Mouse (Mus musculus): Measurements from ENCODE around the gene Fam214a.

The Fam214a gene

DNA sequence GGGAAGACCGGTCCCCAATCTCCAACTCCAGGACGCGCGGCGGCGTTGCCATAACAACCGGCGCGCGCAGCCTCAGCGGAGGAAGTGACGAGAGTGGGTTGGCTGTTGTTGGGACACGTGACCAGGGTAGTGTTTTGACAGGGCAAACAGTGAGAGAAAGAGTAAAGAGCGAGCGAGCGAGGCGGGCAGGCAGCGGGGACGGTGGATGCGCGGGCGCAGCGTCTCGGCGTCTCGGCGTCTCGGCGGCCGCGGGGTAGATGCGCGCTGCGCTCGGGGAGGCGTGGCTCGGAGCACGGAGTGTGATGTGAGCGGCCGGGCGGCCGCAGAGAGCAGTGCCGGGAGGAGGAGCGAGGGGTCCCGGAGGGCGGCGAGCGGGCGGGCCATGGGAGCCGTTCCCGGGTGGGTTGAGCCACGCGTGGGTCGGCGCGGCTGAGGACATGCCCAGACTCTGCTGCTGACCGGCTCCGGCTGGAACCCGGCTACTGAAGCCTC is at the start of gene Fam214a:
Gene Fam214a, plus strand, starts transcription at position 129 of the 492 bp plus-strand sequence.
- DNase-seq (ENCODE audit: low read depth, low spot score), result peak; percentile 96

DNA sequence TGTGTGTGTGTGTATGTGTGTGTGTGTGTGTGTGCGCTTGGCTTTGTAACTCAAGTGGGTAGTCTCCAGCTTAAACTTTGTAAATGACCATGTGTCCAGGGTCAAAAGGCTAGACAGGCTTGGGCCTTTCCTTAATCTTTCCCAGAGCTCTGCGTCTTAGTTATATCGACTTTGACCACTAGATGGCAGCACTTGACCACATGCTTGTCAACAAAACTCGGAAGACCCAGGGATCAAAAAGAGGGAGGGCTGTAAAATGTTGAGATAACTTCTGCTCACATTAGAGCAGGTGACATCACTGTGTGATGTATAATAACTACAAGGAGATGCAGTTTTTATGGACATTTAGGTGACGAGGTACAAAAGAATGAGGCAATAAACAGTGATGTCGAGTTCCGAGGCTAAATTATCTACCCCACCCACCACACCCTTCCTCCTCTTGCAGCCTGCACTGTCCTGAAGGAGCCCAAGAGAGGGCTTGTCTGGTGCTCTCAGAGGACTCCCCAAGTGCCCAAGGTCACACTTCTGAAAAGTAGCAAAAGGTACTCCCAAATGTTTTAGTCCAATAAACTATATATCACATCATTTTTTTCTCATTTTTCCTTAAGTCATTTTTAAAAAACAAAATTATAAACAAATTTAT is 47.7 kb upstream of the Fam214a start:
- peak; percentile 83 for DNase-seq (ENCODE audit: low read depth, low spot score)

DNA sequence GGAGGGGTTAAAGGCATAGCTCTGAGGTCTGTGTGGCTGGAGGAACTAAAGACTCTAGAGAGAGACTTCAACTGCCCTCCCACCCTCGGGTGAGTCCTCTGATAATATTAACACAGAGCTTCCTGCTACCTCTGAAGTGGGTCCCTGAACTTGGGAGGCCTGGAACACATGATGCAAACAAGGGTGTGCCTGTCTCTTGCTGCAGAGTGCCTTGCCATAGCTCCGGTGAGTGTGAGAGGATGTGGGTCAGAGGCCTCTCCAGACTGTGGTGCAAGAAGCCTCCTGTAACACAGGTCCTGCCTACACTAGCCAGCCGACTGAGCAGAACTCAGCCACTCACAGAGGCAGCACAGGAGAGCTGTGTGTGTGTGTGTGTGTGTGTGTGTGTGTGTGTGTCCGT is 45.7 kb upstream of the Fam214a start:
- DNase-seq (ENCODE audit: low read depth, low spot score), result peak; percentile 14

DNA sequence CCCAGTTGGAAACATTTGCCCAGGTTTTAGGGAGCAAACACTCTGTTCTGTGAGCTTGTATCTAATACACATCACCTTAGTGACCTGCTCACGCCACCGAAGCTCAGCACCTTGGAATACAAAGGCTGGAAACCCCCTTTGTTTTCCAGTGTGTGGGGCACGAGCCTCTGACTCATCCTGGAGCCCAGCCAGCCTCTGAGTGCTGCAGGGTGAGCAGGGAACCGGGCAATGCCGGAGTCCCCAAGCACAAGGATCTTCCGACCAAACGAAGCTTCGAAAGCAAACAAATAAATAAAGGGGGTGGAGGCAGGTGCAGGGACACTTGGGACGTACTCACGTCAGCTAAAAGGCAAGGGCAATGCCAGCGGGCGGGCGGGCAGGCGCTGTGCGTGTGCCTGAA is 43.4 kb upstream of the Fam214a start:
- DNase-seq (ENCODE audit: low read depth, low spot score), result no peak

DNA sequence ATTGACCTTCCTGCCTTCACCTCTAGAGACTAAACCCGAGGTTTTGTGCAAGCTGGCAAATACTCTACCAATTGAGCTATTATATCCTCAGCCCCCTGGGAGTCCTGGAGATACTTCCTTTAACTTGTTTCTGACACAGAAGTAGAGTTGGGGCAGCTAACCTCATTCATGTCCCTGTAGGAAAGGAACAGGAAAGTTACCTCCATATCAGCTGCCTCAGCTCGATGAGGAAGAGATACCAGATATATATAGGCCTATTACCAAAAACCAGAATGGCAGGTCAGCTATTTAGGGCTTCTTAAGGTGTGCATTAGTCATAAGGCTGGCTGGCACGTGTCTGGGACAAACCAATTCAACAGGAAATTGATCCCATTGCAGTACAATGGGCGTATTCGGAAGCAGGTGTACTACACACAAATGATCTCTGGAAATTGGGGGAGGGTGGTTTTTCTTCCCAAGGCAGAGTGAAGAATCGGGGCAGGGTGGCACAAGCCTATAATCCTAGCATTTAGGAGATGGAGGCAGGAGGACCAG is 42.4 kb upstream of the Fam214a start:
- no peak for DNase-seq (ENCODE audit: low read depth, low spot score)

DNA sequence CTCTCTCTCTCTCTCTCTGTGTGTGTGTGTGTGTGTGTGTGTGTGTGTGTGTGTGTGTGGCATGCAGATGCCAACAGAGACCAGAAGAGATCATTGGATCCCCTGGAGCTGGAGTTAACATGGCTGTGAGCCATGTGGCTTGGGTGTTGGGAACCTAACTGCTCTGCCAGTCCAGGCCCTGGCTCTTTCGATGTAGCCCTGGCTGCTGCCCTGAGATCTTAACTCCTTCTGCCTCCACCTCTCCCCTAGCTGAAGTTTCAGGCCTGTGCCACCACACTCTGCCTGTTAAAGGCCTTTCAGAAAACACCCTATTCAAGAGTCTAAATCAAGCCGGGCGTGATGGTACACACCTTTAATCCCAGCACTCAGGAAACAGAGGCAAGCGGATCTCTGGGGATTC is 41.3 kb upstream of the Fam214a start:
- no peak for DNase-seq (ENCODE audit: low read depth, low spot score)

DNA sequence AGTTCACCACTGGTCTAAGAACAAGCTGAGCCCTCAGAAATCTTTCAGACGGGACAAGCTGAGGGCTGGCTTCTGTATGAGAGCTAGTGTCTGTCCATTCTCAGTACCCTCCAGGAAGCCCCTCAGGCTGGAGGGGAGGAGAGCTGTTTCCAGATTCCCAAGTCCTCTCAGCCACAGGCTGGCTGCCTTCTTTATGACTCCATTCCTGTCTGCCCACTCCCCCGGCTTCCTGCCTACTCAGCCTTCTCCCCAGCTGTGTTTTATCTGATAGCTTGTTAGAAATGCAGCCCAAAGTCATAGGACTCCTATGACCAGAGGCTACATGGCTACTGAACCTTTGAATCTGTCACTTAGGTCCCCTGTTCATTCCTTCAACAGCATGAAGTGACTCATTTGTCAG is 40.8 kb upstream of the Fam214a start:
- no peak for DNase-seq (ENCODE audit: low read depth, low spot score)

DNA sequence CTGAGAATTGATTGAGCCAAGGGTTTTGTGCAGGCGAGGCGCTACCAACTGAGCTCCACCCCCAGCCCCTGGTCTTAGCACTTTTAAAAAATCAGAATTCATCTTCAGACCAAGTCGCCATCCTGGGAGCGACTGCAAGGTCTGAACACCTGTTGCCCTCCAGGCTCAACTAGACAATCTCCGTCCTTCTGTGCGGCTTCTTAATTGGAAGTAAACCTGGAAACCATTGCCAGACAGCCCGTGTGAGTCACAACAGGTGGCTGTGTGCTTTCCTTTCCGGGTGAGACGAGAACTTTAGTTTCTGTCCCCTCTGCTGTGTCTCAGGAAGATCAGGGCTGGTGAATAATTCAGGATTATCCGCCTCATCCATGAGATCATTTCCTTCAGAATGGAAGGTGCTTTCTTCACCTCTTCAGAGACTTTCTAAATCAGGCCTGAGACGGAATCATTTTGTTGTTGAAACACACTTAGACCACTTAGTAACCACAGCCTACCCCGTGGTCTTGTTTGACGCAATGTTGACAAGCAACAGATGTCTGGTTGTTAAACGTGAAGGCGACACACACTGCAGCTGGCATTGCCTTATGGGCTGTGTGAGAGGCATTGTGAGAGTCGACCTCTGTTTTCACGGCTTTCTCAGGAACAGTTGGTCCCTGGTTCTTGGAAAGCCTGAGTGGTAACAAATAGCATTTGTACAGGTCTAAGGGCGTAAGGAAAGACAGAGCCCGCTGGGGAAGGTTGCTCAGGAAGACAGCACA is 39.9 kb upstream of the Fam214a start:
- DNase-seq (ENCODE audit: low read depth, low spot score), result no peak

DNA sequence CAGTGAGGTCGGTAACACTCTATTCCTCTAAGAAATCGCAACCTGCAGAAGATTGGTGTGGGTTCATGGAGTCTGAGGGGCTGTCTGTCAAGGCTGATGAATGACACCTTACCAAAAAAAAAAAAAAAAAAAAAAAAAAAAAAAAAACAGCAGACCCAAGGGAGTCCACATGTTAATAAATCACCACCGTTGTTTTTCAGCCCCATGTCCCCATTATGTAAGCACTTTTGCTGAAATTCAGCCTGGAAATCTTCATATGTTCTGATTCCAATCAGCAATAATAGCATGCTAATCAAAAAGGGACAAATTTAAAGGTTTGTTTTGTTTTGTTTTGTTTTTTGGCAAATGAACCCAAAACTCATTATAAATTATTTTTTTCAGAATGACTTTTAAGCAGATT is 37.1 kb upstream of the Fam214a start:
- DNase-seq (ENCODE audit: low read depth, low spot score), result no peak

DNA sequence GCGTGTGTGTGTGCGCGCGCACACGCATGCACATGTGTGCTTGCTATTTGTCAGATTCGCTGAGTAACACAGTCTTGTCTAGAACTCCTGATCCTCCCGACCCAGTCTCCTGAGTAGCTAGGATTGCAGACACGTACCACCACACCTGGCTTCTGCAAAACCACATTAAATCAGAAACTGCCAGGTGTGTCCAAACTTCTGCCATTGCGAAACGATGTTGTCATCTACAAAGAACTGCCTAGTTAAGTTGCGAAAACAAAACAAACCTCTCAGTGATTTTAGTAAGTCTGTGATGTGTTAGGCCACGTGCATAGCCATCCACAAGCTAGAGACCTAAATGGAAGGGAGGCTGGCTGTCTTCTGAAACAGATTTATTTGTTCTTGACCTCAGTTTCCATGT is 32.2 kb upstream of the Fam214a start:
- DNase-seq (ENCODE audit: low read depth, low spot score), result no peak

DNA sequence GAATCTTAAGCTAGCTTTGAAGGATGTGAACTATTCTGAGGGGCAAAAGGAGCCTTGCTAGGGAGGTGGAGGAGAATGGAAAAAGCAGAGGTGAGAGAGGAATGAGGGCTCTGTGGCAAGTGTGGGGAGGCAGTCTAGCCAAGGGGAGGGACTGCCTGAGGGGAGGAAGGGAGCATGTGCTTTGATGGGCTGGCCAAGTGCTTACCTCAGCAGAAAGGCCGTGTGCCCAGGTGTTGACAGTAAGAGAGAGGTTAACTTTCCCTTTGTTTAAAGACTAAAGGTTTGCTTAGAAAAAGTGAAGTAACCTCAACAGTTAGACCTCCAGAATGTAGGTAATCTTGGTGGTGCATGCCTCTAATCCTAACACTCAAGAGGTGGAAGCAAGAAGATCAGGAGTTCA is 31.3 kb upstream of the Fam214a start:
- no peak for DNase-seq (ENCODE audit: low read depth, low spot score)

DNA sequence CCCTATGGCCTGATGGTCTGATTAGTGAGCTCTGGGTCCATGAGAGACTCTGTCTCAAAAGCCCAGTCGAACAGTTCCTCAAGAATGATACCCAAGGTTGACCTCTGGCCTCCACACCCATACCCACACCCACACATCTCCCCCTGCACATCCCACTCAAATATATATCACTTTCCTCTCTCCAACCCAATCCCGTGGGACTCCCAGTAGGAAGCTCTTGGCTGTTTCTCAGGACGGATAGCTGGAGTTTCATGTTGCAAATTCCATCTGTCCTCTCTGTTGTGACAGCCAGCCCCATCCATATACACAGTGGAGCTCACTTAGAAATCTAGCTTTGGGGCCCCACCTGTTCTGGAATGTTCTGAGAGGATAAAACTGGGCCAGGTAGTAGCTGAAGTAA is 29.8 kb upstream of the Fam214a start:
- DNase-seq (ENCODE audit: low read depth, low spot score), result no peak

DNA sequence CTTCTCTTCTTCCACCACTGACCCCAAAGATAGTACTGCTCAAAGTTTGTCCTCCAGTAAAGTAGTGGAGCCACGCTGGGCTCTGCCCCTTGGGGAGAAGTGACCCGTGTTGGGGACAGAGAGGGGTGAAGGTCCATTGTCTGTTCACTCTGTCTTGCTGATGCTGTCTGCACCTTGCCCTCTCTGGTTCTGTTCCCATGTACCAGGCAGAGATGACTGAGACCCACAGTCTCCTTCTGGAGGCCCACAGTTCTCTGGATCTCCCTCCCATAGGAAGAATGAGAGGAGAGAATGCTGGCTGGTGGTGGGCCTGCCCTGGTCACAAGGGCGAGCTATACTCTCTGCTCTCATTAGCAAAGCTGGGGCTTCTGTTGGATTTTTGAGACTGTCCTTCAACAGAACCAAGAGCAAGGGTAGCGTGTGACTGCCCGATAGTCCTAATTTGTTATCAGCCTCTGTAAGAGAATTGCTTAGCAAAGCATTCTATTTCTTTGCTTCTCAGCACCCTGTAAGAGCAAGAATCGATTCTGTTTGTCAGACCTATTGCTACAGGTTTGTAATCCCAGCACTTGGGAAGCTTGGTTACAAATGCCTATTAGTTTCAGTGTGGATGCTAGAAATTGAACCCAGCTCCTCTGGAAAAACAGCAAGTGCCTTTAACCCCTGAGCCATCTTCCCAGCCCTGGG is 29.2 kb upstream of the Fam214a start:
- no peak for DNase-seq (ENCODE audit: low read depth, low spot score)

DNA sequence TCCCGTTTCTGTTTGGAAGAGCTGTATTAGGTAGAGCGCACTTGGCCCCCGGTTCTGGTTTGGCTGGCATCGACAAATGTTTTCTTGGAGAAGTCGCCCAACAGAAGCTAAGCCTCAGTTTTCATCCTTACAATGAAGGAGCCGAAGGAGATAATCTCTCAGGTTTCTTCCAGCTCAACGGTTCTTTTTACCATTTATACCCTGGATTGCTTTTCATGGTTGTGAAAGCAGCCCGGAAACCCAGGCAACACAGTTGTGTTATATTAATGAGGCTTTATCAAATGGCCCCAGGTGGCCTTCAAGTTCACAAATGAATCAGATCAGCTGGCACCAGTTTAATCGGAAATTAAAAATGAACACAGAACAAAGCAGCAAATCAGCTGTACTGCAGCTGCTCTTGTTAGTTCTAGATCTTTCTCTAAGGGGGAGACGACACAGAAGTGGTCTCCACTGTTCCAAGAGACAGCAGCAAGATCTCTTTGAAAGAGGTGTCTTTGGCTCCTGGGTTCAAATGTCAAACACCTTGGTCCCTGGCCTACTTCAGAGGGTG is 27.4 kb upstream of the Fam214a start:
- no peak for DNase-seq (ENCODE audit: low read depth, low spot score)

DNA sequence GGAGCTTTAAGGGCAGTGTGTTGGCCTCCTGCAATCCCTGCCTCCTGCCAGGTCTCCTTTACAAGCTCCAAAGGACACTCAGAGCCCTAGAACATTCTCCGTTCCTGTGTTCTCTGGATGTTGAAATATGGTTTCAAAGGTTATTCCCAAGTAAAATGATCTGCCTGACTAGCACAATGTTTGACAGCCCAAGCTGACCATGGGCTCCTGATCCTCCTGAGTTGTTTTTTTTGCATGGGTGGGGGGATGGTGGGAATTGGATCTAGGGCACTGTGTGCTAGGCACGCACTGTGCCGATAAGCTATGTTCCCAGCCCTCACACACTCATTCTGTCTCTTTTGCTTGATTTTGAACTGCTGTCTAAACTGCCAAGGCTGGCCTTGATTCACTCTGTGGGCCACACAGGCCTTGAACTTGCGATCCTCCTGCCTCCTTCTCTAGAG is 22.7 kb upstream of the Fam214a start:
- DNase-seq (ENCODE audit: low read depth, low spot score), result no peak

DNA sequence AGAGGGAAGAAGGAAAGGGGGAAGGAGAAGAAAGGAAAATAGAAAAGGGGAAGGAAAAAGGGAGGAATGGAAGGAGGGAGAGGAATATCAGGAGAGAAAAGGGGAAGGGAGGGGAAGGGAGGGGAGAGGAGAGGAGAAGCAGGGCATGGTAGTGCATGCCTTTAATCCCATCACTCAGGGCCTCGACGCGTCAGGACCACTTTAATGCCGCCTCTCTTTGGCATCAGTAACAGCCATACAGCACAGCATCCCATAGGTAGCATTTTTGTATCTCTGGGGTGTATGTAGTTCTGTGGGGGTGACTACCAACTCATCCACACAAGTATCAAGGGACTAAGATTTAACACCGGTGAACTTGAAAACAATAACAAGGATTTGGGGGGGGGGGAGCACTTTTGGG is 22.0 kb upstream of the Fam214a start:
- DNase-seq (ENCODE audit: low read depth, low spot score), result no peak

DNA sequence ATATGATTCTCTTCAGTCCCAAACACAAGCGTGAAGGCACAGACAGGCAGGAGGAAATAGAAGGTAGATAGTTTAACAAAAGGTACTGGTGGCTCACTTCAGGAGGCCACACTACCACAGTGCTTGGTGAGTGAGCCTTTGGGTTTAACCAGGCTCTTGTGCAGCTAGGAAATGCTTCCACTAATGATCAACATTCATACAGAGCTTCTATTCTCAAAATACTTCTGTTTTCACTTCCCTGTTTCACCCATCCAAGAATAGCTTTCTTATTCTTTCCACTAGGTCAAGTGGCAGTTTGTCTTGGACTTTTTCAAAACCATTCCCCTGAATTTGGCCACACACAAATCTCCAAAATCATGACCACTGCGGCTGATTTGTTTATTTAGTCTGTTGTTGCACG is 17.4 kb upstream of the Fam214a start:
- DNase-seq (ENCODE audit: low read depth, low spot score), result no peak

DNA sequence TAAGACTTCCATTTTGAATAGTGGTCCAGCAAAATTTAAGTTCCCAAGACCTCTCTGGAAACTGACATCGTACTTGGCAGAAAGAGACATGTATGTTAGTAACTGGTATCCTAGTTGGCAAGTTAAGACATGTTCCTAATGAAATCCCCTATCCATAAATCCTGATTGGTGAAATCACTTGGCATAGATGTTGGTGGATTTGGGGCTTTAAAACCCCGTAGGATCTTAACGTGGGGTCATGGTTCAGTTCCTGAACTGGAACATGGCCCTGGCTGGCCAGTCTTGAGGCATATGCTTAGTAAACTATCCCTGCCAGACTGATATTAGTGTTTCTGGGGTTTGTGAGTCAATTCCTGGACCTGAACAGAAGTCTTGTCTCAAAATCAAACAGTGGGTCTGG is 14.9 kb upstream of the Fam214a start:
- DNase-seq (ENCODE audit: low read depth, low spot score), result no peak

DNA sequence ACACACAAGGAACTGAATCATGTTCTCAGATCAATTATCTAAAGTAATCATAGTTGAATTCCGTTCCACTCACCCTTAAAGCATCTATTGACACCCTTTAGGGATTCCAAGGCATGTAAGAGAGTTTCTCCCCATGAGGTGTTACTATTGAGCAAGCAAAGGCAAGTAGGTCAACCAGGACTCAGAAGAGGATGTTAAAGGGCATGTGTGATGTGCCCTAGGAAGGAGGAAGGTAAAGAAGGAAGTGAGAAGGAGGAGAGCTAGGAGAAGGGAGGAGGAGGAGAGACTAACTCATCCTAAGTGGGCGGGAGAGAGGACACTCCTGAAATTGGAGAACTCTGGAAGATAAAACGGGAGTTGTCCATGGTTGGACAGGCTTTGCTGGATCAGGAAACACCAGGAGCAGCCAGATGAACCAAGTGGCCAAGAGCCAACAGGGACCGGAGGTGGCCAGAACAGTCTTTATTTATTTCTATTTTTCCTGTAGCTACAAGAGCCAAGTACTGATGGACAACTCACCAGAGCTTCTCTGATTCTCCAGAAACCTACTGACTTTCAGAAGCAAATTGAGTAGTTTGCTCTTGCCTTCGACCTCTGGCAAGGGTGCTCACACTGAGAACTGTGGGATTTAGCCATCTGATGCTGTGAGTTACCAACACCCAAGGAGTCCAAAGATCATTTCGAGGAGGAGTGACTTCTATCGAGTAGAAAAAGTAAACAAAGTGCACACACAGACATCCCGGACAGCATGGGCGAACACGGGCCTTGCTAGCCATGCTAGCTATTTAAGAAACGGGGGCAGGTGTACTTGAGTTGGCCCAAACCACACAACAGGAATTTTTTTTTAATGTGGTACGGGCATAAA is 13.8 kb upstream of the Fam214a start:
- DNase-seq (ENCODE audit: low read depth, low spot score), result no peak

DNA sequence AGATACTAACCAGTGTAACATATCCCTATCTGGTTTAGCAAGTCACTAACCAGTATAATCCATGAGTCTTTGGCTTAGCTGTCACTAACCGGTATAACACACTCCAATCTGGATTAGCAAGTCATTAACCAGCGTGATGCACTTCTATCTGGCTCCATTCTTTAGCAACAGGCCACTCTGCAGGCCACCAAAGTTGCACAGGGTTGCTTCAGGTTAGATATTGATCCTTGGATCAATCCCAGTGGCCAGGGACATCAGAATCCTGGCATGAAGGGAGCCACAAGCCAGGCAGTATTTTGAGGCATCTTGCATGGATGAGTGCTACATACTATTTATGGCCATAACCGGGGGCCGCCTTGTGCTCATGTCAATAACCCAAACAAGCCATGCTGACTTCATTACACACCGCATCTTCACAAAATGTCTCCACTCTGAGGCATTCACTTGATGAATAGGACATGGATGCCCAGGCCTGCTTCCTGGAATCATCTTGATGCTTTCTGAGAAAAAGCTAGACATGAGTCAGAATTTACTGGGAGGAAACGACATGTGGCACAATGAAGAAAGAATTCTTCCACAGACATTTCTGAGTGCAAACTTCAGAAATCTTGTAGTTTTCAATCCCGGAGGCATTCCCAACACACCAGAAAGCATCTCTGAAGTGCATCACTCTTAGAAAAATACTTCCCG is 5.8 kb upstream of the Fam214a start:
- DNase-seq (ENCODE audit: low read depth, low spot score), result no peak

DNA sequence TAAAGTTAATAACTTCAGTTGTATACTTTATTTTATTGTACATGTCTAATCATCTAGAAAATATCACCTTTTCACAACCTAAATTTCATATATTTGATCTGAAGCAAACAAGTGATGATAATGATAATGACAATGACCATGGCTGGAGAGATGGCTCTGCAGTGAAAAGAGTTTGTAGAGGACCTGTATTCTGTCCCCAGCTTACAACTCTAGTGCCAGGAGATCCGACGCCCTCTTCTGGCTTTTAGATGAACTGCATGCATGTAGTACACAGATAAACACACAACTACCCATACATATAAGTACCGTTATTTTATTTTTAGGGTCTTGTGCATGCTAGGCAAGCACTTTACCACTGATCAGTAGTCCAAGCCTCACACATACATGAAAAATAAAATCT is 1.2 kb upstream of the Fam214a start:
- peak; percentile 60 for DNase-seq (ENCODE audit: low read depth, low spot score)

Data from CD4-positive, CD25-positive, alpha-beta regulatory T cell, adult 2 months (primary cell).